Mouse (Mus musculus): ENCODE data around the gene Bag6. TPM values are rescaled to one million over a fixed set of nuclear protein-coding genes. Genes with fewer than 3 reads are reported as not detected.
A peak's percentile ranks its signal among the peaks of the same experiment; 100 is the strongest.

Bag6 gene
- polyA plus RNA-seq, 1 experiment from 2014 or later, result 73.6 TPM

DNA sequence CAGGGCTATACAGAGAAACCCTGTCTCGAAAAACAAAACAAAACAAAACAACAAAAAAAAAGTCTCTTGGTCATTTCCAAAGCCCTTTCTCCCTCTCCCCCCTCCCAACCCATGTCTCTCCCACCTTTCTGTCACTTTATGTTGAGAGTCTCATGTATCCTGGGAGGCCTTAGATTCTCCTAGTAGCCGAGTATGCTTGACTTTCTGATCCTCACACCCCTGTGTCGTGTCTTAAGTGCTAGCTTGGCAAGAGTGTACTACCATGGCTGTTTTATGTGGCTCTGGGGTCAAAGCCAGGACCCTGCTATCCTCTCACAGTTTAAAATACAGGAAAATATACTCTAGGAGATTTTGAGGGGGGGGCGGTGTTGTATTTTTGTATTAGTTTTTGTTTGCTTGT is 52.4 kb downstream of the Bag6 start:
- Histone ChIP-seq H3K36me3 (ENCODE audit: control insufficient read depth, insufficient read depth, low read length) (no peaks in the 10 kb centered on the region), H3K4me2 (peak overlapping the region; percentile 67; the same call in 1 of the 2 replicates), H3K9ac (ENCODE audit: low read depth, low read length) (no peak overlapping the region), H3K27ac (ENCODE audit: low read depth, low read length) (peak overlapping the region; percentile 81; the same call in 1 of the 2 replicates), H3K4me3 (ENCODE audit: low read depth, low read length) (peak overlapping the region; percentile 5; the same call in 1 of the 2 replicates), H3K27me3 (replicated peaks; ENCODE audit: control insufficient read depth, insufficient read depth, low read length) (no peaks in the 10 kb centered on the region), H3K9me3 (ENCODE audit: control insufficient read depth, low read length) (no peaks in the 10 kb centered on the region), H3K4me1 (replicated peaks; ENCODE audit: control insufficient read depth, insufficient read depth, low read length) (peaks cover 14% of the 10 kb centered on the region)
- ATAC-seq (replicated peaks; ENCODE audit: low FRiP score), result no peak
- WGBS, result 67% methylated on average over 4 of the region's 4 CpGs
- no peak for DNase-seq (ENCODE audit: low spot score)

GRCm38 (mm10) chr17:35187959-35188610 is 53.1 kb downstream of the Bag6 start, which contains the start of gene Lst1:
Gene Lst1 (minus strand): TSS chr17:35188439.
- Histone ChIP-seq H3K27ac (ENCODE audit: low read depth, low read length) (peak within 1 kb of the TSS; percentile 81), H3K4me1 (replicated peaks; ENCODE audit: control insufficient read depth, insufficient read depth, low read length) (peaks cover 14% of the 10 kb centered on the region), H3K36me3 (ENCODE audit: control insufficient read depth, insufficient read depth, low read length) (no peaks in the 10 kb centered on the region), H3K9ac (ENCODE audit: low read depth, low read length) (0 out of 2 replicates have a peak within 1 kb of the TSS, but pooled peaks have one; percentile 30), H3K9me3 (ENCODE audit: control insufficient read depth, low read length) (no peaks in the 10 kb centered on the region), H3K4me2 (peak within 1 kb of the TSS; percentile 67), H3K4me3 (ENCODE audit: low read depth, low read length) (peak within 1 kb of the TSS; percentile 5; the same call in 1 of the 2 replicates), H3K27me3 (replicated peaks; ENCODE audit: control insufficient read depth, insufficient read depth, low read length) (no peaks in the 10 kb centered on the region)
- DNase-seq (ENCODE audit: low spot score) (no peak), ATAC-seq (replicated peaks; ENCODE audit: low FRiP score) (no peak)
- WGBS, result 50% methylated on average over 7 of the region's 7 CpGs

GRCm38 (mm10) chr17:35189186-35189585 is 54.2 kb downstream of the Bag6 start:
- ATAC-seq (replicated peaks; ENCODE audit: low FRiP score), result no peak
- Histone ChIP-seq H3K4me1 (replicated peaks; ENCODE audit: control insufficient read depth, insufficient read depth, low read length) (peaks cover 19% of the 10 kb centered on the region), H3K9ac (ENCODE audit: low read depth, low read length) (0 out of 2 replicates have a peak overlapping the region, but pooled peaks have one; percentile 30), H3K27me3 (replicated peaks; ENCODE audit: control insufficient read depth, insufficient read depth, low read length) (peaks cover under 1% of the 10 kb centered on the region; the same call in 1 of the 2 replicates), H3K9me3 (ENCODE audit: control insufficient read depth, low read length) (no peaks in the 10 kb centered on the region), H3K4me2 (peak overlapping the region; percentile 39), H3K27ac (ENCODE audit: low read depth, low read length) (peak overlapping the region; percentile 68; the same call in 1 of the 2 replicates), H3K4me3 (ENCODE audit: low read depth, low read length) (no peak overlapping the region), H3K36me3 (ENCODE audit: control insufficient read depth, insufficient read depth, low read length) (no peaks in the 10 kb centered on the region)
- WGBS, result 50% methylated on average over 1 of the region's 1 CpGs
- DNase-seq (ENCODE audit: low spot score), result no peak

GRCm38 (mm10) chr17:35190096-35190495 is 55.1 kb downstream of the Bag6 start:
- Histone ChIP-seq H3K9me3 (ENCODE audit: control insufficient read depth, low read length) (no peaks in the 10 kb centered on the region), H3K27me3 (replicated peaks; ENCODE audit: control insufficient read depth, insufficient read depth, low read length) (peaks cover 10% of the 10 kb centered on the region), H3K4me2 (peak overlapping the region; percentile 39), H3K36me3 (ENCODE audit: control insufficient read depth, insufficient read depth, low read length) (no peaks in the 10 kb centered on the region), H3K27ac (ENCODE audit: low read depth, low read length) (peak overlapping the region; percentile 68; the same call in 1 of the 2 replicates), H3K9ac (ENCODE audit: low read depth, low read length) (peak overlapping the region; percentile 14; the same call in 1 of the 2 replicates), H3K4me1 (replicated peaks; ENCODE audit: control insufficient read depth, insufficient read depth, low read length) (peaks cover 28% of the 10 kb centered on the region), H3K4me3 (ENCODE audit: low read depth, low read length) (peak overlapping the region; percentile 5; the same call in 1 of the 2 replicates)
- 38% methylated on average over 4 of the region's 4 CpGs for WGBS
- ATAC-seq (replicated peaks; ENCODE audit: low FRiP score) (no peak), DNase-seq (ENCODE audit: low spot score) (no peak)

DNA sequence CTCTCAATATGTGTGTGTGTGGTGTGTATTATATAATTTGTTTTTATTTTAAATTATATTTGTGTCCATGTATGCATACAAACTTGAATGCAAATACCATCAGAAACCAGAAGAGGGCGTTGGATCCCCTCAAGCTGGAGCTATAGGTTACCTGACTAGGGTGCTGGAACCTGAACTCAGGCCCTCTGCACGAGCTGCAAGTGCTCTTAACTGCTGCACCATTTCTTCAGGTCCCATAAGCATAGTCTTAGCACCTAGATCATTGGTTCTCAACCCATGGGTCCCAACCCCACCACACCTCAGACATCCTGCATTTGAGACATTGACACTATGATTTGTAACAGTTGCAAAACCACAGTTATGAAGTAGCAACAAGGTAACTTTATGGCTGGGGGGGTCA is 56.7 kb downstream of the Bag6 start:
- WGBS, result 56% methylated on average over 2 of the region's 2 CpGs
- Histone ChIP-seq H3K36me3 (ENCODE audit: control insufficient read depth, insufficient read depth, low read length) (no peaks in the 10 kb centered on the region), H3K4me1 (replicated peaks; ENCODE audit: control insufficient read depth, insufficient read depth, low read length) (peaks cover 22% of the 10 kb centered on the region), H3K27me3 (replicated peaks; ENCODE audit: control insufficient read depth, insufficient read depth, low read length) (peaks cover 18% of the 10 kb centered on the region), H3K4me3 (ENCODE audit: low read depth, low read length) (no peak overlapping the region), H3K27ac (ENCODE audit: low read depth, low read length) (no peak overlapping the region), H3K4me2 (no peak overlapping the region), H3K9me3 (ENCODE audit: control insufficient read depth, low read length) (no peaks in the 10 kb centered on the region), H3K9ac (ENCODE audit: low read depth, low read length) (no peak overlapping the region)
- DNase-seq (ENCODE audit: low spot score) (no peak), ATAC-seq (replicated peaks; ENCODE audit: low FRiP score) (no peak)

DNA sequence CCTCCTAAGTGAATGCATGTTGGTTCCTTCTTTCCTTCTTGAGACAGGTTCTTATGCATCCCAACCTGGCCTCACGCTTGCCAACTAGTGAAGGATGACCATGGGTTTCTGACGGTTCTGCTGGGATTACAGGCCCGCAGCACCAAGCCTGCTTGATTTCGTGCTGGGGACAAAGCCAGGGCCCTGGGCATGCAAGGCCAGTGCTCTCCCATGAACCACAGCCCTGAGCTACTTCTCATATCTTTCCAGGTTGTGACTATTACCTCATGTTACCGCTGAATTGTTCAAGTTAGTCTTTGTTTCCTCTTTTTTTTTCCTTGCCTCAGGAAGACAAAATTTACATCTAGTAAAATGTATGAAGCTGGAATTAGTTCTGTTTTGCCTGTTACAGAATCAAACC is 57.9 kb downstream of the Bag6 start:
- 68% methylated on average over 5 of the region's 5 CpGs for WGBS
- H3K27ac ChIP-seq (ENCODE audit: low read depth, low read length), result no peak overlapping the region

GRCm38 (mm10) chr17:35193881-35194843 is 59.2 kb downstream of the Bag6 start, which contains the start of gene Ltb:
Gene Ltb (plus strand): TSS chr17:35194439.
- ATAC-seq (replicated peaks; ENCODE audit: low FRiP score), result no peak
- no peak within 1 kb of the TSS for H3K9ac ChIP-seq (ENCODE audit: low read depth, low read length)
- 48% methylated on average over 28 of the region's 28 CpGs for WGBS
- H3K4me1 ChIP-seq (replicated peaks; ENCODE audit: control insufficient read depth, insufficient read depth, low read length), result peaks cover 22% of the 10 kb centered on the region
- 0 out of 2 replicates have a peak within 1 kb of the TSS, but pooled peaks have one; percentile 19 for H3K27ac ChIP-seq (ENCODE audit: low read depth, low read length)
- peaks cover 23% of the 10 kb centered on the region for H3K27me3 ChIP-seq (replicated peaks; ENCODE audit: control insufficient read depth, insufficient read depth, low read length)
- H3K4me3 ChIP-seq (ENCODE audit: low read depth, low read length), result peak within 1 kb of the TSS; percentile 45
- H3K4me2 ChIP-seq, result peak within 1 kb of the TSS; percentile 76
- H3K9me3 ChIP-seq (ENCODE audit: control insufficient read depth, low read length), result no peaks in the 10 kb centered on the region
- DNase-seq (ENCODE audit: low spot score), result no peak
- H3K36me3 ChIP-seq (ENCODE audit: control insufficient read depth, insufficient read depth, low read length), result no peaks in the 10 kb centered on the region

More for the DNA sequence above, 57.9 kb downstream of the Bag6 start:
- H3K27me3 ChIP-seq (replicated peaks; ENCODE audit: control insufficient read depth, insufficient read depth, low read length), result peaks cover 18% of the 10 kb centered on the region
- H3K36me3 ChIP-seq (ENCODE audit: control insufficient read depth, insufficient read depth, low read length), result no peaks in the 10 kb centered on the region
- ATAC-seq (replicated peaks; ENCODE audit: low FRiP score), result no peak
- peaks cover 22% of the 10 kb centered on the region for H3K4me1 ChIP-seq (replicated peaks; ENCODE audit: control insufficient read depth, insufficient read depth, low read length)
- no peak for DNase-seq (ENCODE audit: low spot score)
- no peak overlapping the region for H3K4me3 ChIP-seq (ENCODE audit: low read depth, low read length)
- no peak overlapping the region for H3K9ac ChIP-seq (ENCODE audit: low read depth, low read length)
- H3K9me3 ChIP-seq (ENCODE audit: control insufficient read depth, low read length), result no peaks in the 10 kb centered on the region
- H3K4me2 ChIP-seq, result no peak overlapping the region

- peak overlapping the region; percentile 45 for H3K4me3 ChIP-seq (ENCODE audit: low read depth, low read length)
- peaks cover 23% of the 10 kb centered on the region for H3K27me3 ChIP-seq (replicated peaks; ENCODE audit: control insufficient read depth, insufficient read depth, low read length)
- no peak for DNase-seq (ENCODE audit: low spot score)
- H3K9me3 ChIP-seq (ENCODE audit: control insufficient read depth, low read length), result no peaks in the 10 kb centered on the region
- H3K9ac ChIP-seq (ENCODE audit: low read depth, low read length), result peak overlapping the region; percentile 52
- 0 out of 2 replicates have a peak overlapping the region, but pooled peaks have one; percentile 19 for H3K27ac ChIP-seq (ENCODE audit: low read depth, low read length)
- no peak; the same call in 1 of the 2 replicates for ATAC-seq (replicated peaks; ENCODE audit: low FRiP score)
- WGBS, result 35% methylated on average over 19 of the region's 19 CpGs
- peaks cover 17% of the 10 kb centered on the region for H3K4me1 ChIP-seq (replicated peaks; ENCODE audit: control insufficient read depth, insufficient read depth, low read length)
- H3K4me2 ChIP-seq, result peak overlapping the region; percentile 76
- no peaks in the 10 kb centered on the region for H3K36me3 ChIP-seq (ENCODE audit: control insufficient read depth, insufficient read depth, low read length)
Observed at GRCm38 (mm10) chr17:35194844-35195630, 60.1 kb downstream of the Bag6 start.
